ENCODE assay signal across 20 mouse cellular contexts in the genomic region with DNA sequence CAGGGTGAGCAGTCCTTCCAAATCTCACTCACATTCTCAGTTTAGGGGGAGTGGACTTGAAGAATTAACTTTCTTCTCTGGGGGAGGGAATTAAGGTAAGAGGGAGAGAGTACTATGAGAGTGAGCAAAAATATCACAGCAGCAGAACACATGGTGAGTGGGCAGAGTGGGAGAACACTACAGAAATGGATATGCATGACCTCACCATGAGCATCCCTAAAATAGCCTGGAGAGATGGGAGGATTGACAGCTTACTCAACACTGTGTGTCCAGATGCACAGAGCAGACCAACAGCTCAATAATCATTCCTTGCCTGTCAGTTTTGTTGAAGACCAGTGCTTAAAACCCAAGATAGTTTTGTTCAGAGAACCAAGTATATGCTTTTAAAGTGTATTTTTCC.
DNase-seq lines count a peak whose midpoint lies in the region; ATAC-seq and TF ChIP-seq lines count a peak whose summit lies in the region.
"Had no signal": no experiment of that assay in that cellular context is flagged by ENCODE, and none has a peak within 500 bp of the region (broad histone marks: within the 10 kb centered on the region; RNA-seq: fewer than 3 reads in every experiment).

No protein-coding gene starts in this region.

- H3K27ac ChIP-seq in gastrocnemius, adult 2 months, result no peak overlapping the region
- H3K27ac ChIP-seq: forebrain, embryonic 15.5 days; heart, embryonic 10.5 days; hindbrain, embryonic 15.5 days; limb, embryonic 13.5 days; liver, embryonic 15.5 days had no signal

- ATAC-seq in frontal cortex, adult (ENCODE audit: low TSS enrichment), result peak; percentile 98
- ATAC-seq: forebrain, embryonic 15.5 days; intestine, postnatal 0 days; lung, postnatal 0 days had no signal

- no peak for DNase-seq in frontal cortex, postnatal 25 days (ENCODE audit: low spot score in 2 of 2)
- peak; percentile 71 to 77 for DNase-seq in frontal cortex, adult 2 months (ENCODE audit: extremely low spot score in 1 of 2, low spot score in 1 of 2)
- DNase-seq in left cerebral cortex, adult 18-20 months (ENCODE audit: low spot score in 2 of 2), result peak; percentile 59 to 61
- DNase-seq in right cerebral cortex, postnatal 25 days, result peak; percentile 46
- DNase-seq in gastrocnemius, adult 2 months, result no peak
- DNase-seq in adrenal gland, adult 2 months, result no peak
- DNase-seq: adrenal gland, adult 8-10 months; cerebellum, adult 18-20 months; kidney, postnatal 25 days; midbrain, embryonic 14.5 days; thymus, postnatal 25 days had no signal

- no peak for TF ChIP-seq CTCF in gastrocnemius, adult 2 months (IDR thresholded peaks at IDR 0.05)

- H3K4me3 ChIP-seq in gastrocnemius, adult 2 months, result no peak overlapping the region
- H3K4me3 ChIP-seq: erythroblast, embryonic 14.5 days; forebrain, embryonic 15.5 days; heart, embryonic 10.5 days; hindbrain, embryonic 15.5 days; limb, embryonic 13.5 days; liver, embryonic 15.5 days had no signal

- intact Hi-C loops in gastrocnemius, adult 2 months (cut with DNase I), result no loop called here

Comparison
In these comparisons a context has a peak if more than half of its experiments do, and no peak if none do; other contexts are left out.
1. DNase-seq: peak in frontal cortex, adult 2 months (2 of 2), left cerebral cortex, adult 18-20 months (2 of 2) and right cerebral cortex, postnatal 25 days (single experiment); none in frontal cortex, postnatal 25 days (0 of 2), gastrocnemius, adult 2 months (single experiment) and adrenal gland, adult 2 months (single experiment).